Mouse (Mus musculus) brain, adult 2 months (tissue): ENCODE data around the gene Pcnx2.

ENCODE experiments used
- DNase-seq: peaks from one replicate; pipeline ENCODE4 v3.0.0; 2011; ENCODE audit warnings: low read depth, low spot score

Gene Pcnx2

GRCm38 (mm10) chr8:125822065-125822464 lies 76.1 kb downstream of the Pcnx2 start:
- DNase-seq, result no peak

- DNase-seq, result peak; percentile 84
Observed at GRCm38 (mm10) chr8:125819797-125820196, 78.3 kb downstream of the Pcnx2 start.

- DNase-seq, result no peak
Observed at GRCm38 (mm10) chr8:125818796-125819195, 79.3 kb downstream of the Pcnx2 start.

- DNase-seq, result no peak
Observed at GRCm38 (mm10) chr8:125816742-125817141, 81.4 kb downstream of the Pcnx2 start.

- peak; percentile 94 for DNase-seq
Observed at GRCm38 (mm10) chr8:125808826-125809225, 89.3 kb downstream of the Pcnx2 start.

GRCm38 (mm10) chr8:125807905-125808310 lies 90.2 kb downstream of the Pcnx2 start:
- DNase-seq, result peak; percentile 79

- DNase-seq, result peak; percentile 76
Observed at GRCm38 (mm10) chr8:125806459-125806858, 91.7 kb downstream of the Pcnx2 start.

- DNase-seq, result peak; percentile 67
Observed at GRCm38 (mm10) chr8:125796970-125797369, 101.1 kb downstream of the Pcnx2 start.

- DNase-seq, result no peak
Observed at GRCm38 (mm10) chr8:125795341-125795740, 102.8 kb downstream of the Pcnx2 start.

- DNase-seq, result no peak
Observed at GRCm38 (mm10) chr8:125792816-125793455, 105.2 kb downstream of the Pcnx2 start.

- DNase-seq, result no peak
Observed at GRCm38 (mm10) chr8:125786886-125787285, 111.2 kb downstream of the Pcnx2 start.

- no peak for DNase-seq
Observed at GRCm38 (mm10) chr8:125782161-125782560, 116.0 kb downstream of the Pcnx2 start.

GRCm38 (mm10) chr8:125779656-125780055 lies 118.5 kb downstream of the Pcnx2 start:
- DNase-seq, result no peak

- no peak for DNase-seq
Observed at GRCm38 (mm10) chr8:125778919-125779318, 119.2 kb downstream of the Pcnx2 start.

GRCm38 (mm10) chr8:125777478-125778164 lies 120.5 kb downstream of the Pcnx2 start:
- no peak for DNase-seq

GRCm38 (mm10) chr8:125776800-125777199 lies 121.3 kb downstream of the Pcnx2 start:
- DNase-seq, result no peak

- DNase-seq, result no peak
Observed at GRCm38 (mm10) chr8:125776314-125776713, 121.8 kb downstream of the Pcnx2 start.

- no peak for DNase-seq
Observed at GRCm38 (mm10) chr8:125775031-125775430, 123.1 kb downstream of the Pcnx2 start.

- no peak for DNase-seq
Observed at GRCm38 (mm10) chr8:125773281-125773803, 124.8 kb downstream of the Pcnx2 start.

- DNase-seq, result no peak
Observed at GRCm38 (mm10) chr8:125772300-125772699, 125.8 kb downstream of the Pcnx2 start.

GRCm38 (mm10) chr8:125768079-125768478 lies 130.0 kb downstream of the Pcnx2 start:
- no peak for DNase-seq

- DNase-seq, result no peak
Observed at GRCm38 (mm10) chr8:125763066-125763786, 134.9 kb downstream of the Pcnx2 start.
